Mouse (Mus musculus) urinary bladder, postnatal 0 days (tissue): ENCODE results near the gene Mup11. TPM values are rescaled to one million over a fixed set of nuclear protein-coding genes. Genes with fewer than 3 reads are reported as not detected.

Experiments used
- polyA plus RNA-seq: library from polyadenylated mRNA; unstranded; fragments of >200 nt; fragmentation: Nextera tagmentation; extraction: Ambion mirVana; gene quantifications from 2 replicates; pipeline ENCODE4 v1.2.1, GENCODE M21; 2015

The Mup11 gene
- polyA plus RNA-seq, result not detected in 2 replicates

DNA sequence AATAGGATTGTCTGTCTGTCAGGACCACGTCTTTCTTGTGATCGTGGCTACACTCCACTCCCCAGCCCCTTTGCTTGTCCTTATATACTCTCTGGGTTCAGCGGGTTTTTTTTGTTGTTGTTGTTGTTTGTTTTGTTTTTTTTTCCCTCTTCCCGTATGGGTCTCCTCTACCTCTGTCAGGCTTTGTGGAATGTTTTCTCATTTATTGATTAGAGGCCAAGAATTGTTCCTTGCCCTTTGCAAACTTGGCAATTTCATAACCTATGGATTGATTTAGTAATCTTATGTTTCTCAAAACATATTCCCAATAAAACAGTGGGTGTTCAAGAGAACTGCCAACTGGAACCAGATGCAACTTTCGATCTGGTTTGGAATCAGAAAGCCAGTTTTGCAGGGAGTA, at the start of gene Mup11:
Gene Mup11 (minus strand): TSS at position 101 of the 400 bp plus-strand sequence.

Other genes starting within 250 kb of the Mup11 start
- not detected in 2 replicates for gene Mup9, start 240.5 kb downstream of the Mup11 start, polyA plus RNA-seq
- gene Mup1, start 160.5 kb downstream of the Mup11 start, polyA plus RNA-seq, result not detected in 2 replicates
- not detected in 2 replicates for gene Mup10, start 80.2 kb downstream of the Mup11 start, polyA plus RNA-seq
- not detected in 2 replicates for gene Mup12, start 78.9 kb upstream of the Mup11 start, polyA plus RNA-seq
- gene Mup22, start 159.1 kb upstream of the Mup11 start, polyA plus RNA-seq, result not detected in 2 replicates